Mouse (Mus musculus) embryonic fibroblast, embryonic 13.5 days (primary cell): ENCODE results near the gene Xrcc3.

Experiments used
- CTCF ChIP-seq: IDR thresholded peaks from 2 replicates; pipeline ENCODE4 v1.5.1; 2011; ENCODE audit warnings: mild to moderate bottlenecking, control low read depth, low read length, moderate library complexity, borderline replicate concordance; ENCODE audit not compliant: insufficient read depth
- POLR2A ChIP-seq: IDR thresholded peaks from 2 replicates; pipeline ENCODE4 v1.6.1; 2011; ENCODE audit warnings: low read depth, mild to moderate bottlenecking, control low read depth, low read length, moderate library complexity

GRCm38 (mm10) chr12:111774156-111774555 lies 39.5 kb downstream of the Xrcc3 start:
- TF ChIP-seq CTCF, result no peak
- no peak for TF ChIP-seq POLR2A
